20 mouse cellular contexts compared by ENCODE assay signal in genomic region chr2:80430357-80431053, GRCm38 (mm10). TPM values are rescaled to one million over a fixed set of nuclear protein-coding genes. Genes with fewer than 3 reads are reported as not detected.
DNase-seq lines count a peak whose midpoint lies in the region; ATAC-seq and TF ChIP-seq lines count a peak whose summit lies in the region.
"Had no signal": no experiment of that assay in that cellular context is flagged by ENCODE, and none has a peak within 500 bp of the region (broad histone marks: within the 10 kb centered on the region; RNA-seq: fewer than 3 reads in every experiment).

No protein-coding gene starts in this region.

- no peaks in the 10 kb centered on the region for H3K9me3 ChIP-seq in intestine, embryonic 16.5 days (ENCODE audit: control insufficient read depth, low read length)
- no peaks in the 10 kb centered on the region for H3K9me3 ChIP-seq in intestine, embryonic 15.5 days
- no peaks in the 10 kb centered on the region for H3K9me3 ChIP-seq in megakaryocyte, embryonic 14.5 days
- H3K9me3 ChIP-seq in intestine, postnatal 0 days (ENCODE audit: control insufficient read depth): no peaks in the 10 kb centered on the region
- H3K9me3 ChIP-seq: embryonic facial prominence, embryonic 13.5 days; forebrain, embryonic 12.5 days; heart, embryonic 12.5 days; hindbrain, embryonic 15.5 days had no signal

- H3K4me3 ChIP-seq in intestine, embryonic 16.5 days (ENCODE audit: low read length): no peak overlapping the region
- no peak overlapping the region for H3K4me3 ChIP-seq in intestine, embryonic 15.5 days (replicated peaks)
- peak overlapping the region; percentile 54 for H3K4me3 ChIP-seq in megakaryocyte, embryonic 14.5 days (replicated peaks)
- H3K4me3 ChIP-seq in intestine, postnatal 0 days (ENCODE audit: low read depth, low read length): no peak overlapping the region
- H3K4me3 ChIP-seq: embryonic facial prominence, embryonic 13.5 days; forebrain, embryonic 12.5 days; heart, embryonic 12.5 days; hindbrain, embryonic 15.5 days had no signal

- H3K9ac ChIP-seq in intestine, embryonic 16.5 days (ENCODE audit: low read depth, low read length): no peak overlapping the region
- no peak overlapping the region for H3K9ac ChIP-seq in intestine, embryonic 15.5 days
- no peak overlapping the region for H3K9ac ChIP-seq in intestine, postnatal 0 days (ENCODE audit: low read depth, low read length)
- H3K9ac ChIP-seq: embryonic facial prominence, embryonic 13.5 days; forebrain, embryonic 12.5 days; heart, embryonic 12.5 days; hindbrain, embryonic 15.5 days had no signal

- no peaks in the 10 kb centered on the region for H3K4me1 ChIP-seq in intestine, embryonic 16.5 days (ENCODE audit: control insufficient read depth, insufficient read depth, low read length)
- H3K4me1 ChIP-seq in intestine, embryonic 15.5 days (replicated peaks): no peaks in the 10 kb centered on the region
- H3K4me1 ChIP-seq in megakaryocyte, embryonic 14.5 days: peaks cover 28% of the 10 kb centered on the region
- no peaks in the 10 kb centered on the region for H3K4me1 ChIP-seq in intestine, postnatal 0 days (replicated peaks; ENCODE audit: control insufficient read depth, insufficient read depth, low read length)
- H3K4me1 ChIP-seq: embryonic facial prominence, embryonic 13.5 days; forebrain, embryonic 12.5 days; heart, embryonic 12.5 days; hindbrain, embryonic 15.5 days had no signal

- H3K27me3 ChIP-seq in intestine, embryonic 16.5 days (replicated peaks; ENCODE audit: control insufficient read depth, insufficient read depth, low read length): no peaks in the 10 kb centered on the region
- H3K27me3 ChIP-seq in intestine, embryonic 15.5 days (replicated peaks): no peaks in the 10 kb centered on the region
- H3K27me3 ChIP-seq in megakaryocyte, embryonic 14.5 days (replicated peaks): no peaks in the 10 kb centered on the region
- no peaks in the 10 kb centered on the region for H3K27me3 ChIP-seq in intestine, postnatal 0 days (replicated peaks; ENCODE audit: control insufficient read depth, insufficient read depth, low read length)
- H3K27me3 ChIP-seq: embryonic facial prominence, embryonic 13.5 days; heart, embryonic 12.5 days; hindbrain, embryonic 15.5 days had no signal

- H3K36me3 ChIP-seq in intestine, embryonic 16.5 days (ENCODE audit: control insufficient read depth, insufficient read depth, low read length): no peaks in the 10 kb centered on the region
- no peaks in the 10 kb centered on the region for H3K36me3 ChIP-seq in intestine, embryonic 15.5 days
- H3K36me3 ChIP-seq in megakaryocyte, embryonic 14.5 days (replicated peaks; ENCODE audit: low read length): no peaks in the 10 kb centered on the region
- H3K36me3 ChIP-seq in intestine, postnatal 0 days (ENCODE audit: control insufficient read depth, insufficient read depth): no peaks in the 10 kb centered on the region
- H3K36me3 ChIP-seq: embryonic facial prominence, embryonic 13.5 days; forebrain, embryonic 12.5 days; heart, embryonic 12.5 days; hindbrain, embryonic 15.5 days had no signal

- no peak for TF ChIP-seq CTCF in intestine, postnatal 0 days (IDR thresholded peaks at IDR 0.05; ENCODE audit: low read depth)

- intact Hi-C loops in left cerebral cortex, postnatal 36 days (cut with DNase I): no loop called here

- whole genome bisulfite sequencing in intestine, embryonic 16.5 days: 33% methylated on average over 1 of the region's 1 CpGs
- 38% methylated on average over 1 of the region's 1 CpGs for WGBS in intestine, embryonic 15.5 days
- WGBS in intestine, postnatal 0 days: 19% methylated on average over 1 of the region's 1 CpGs

- no peak overlapping the region for H3K27ac ChIP-seq in intestine, embryonic 16.5 days (ENCODE audit: low read length)
- no peak overlapping the region for H3K27ac ChIP-seq in intestine, embryonic 15.5 days
- no peak overlapping the region; the same call in 1 of the 2 replicates for H3K27ac ChIP-seq in intestine, postnatal 0 days (ENCODE audit: low read depth, low read length)
- H3K27ac ChIP-seq: embryonic facial prominence, embryonic 13.5 days; forebrain, embryonic 12.5 days; hindbrain, embryonic 15.5 days had no signal

- ATAC-seq in intestine, embryonic 16.5 days: peak; percentile 38; the same call in 1 of the 2 replicates
- no peak for ATAC-seq in intestine, embryonic 15.5 days
- ATAC-seq in megakaryocyte, adult 5-6 weeks (ENCODE audit: poor library complexity, severe bottlenecking): no peak
- ATAC-seq in intestine, postnatal 0 days: 0 out of 2 replicates have a peak, but pooled peaks have one; percentile 45
- ATAC-seq: CD4-positive, CD25-positive, alpha-beta regulatory T cell, adult 4 months; forebrain, embryonic 16.5 days had no signal

- H3K4me2 ChIP-seq in intestine, embryonic 16.5 days (ENCODE audit: low read depth, low read length): no peak overlapping the region
- H3K4me2 ChIP-seq in intestine, embryonic 15.5 days (replicated peaks): no peak overlapping the region
- no peak overlapping the region for H3K4me2 ChIP-seq in intestine, postnatal 0 days (replicated peaks; ENCODE audit: low read depth)
- H3K4me2 ChIP-seq: embryonic facial prominence, embryonic 13.5 days; forebrain, embryonic 12.5 days; heart, embryonic 12.5 days; hindbrain, embryonic 15.5 days had no signal

- no peak for DNase-seq in left cerebral cortex, postnatal 36 days (ENCODE audit: low spot score in 2 of 2)
- DNase-seq: adrenal gland, postnatal 10 days; B cell, adult 2 months; cerebellum, adult 11 months; cerebellum, adult 9-10 months; cerebellum, postnatal 25 days; gastrocnemius, postnatal 36 days; heart, adult 18-20 months had no signal

RNA-seq across cellular contexts. Expression of gene Frzb, which starts 16.9 kb away (rescaled TPM):
- 1.9 and 2.4 TPM in 2 replicates for polyA plus RNA-seq in intestine, embryonic 16.5 days (2015; fragmentation: Nextera tagmentation; extraction: Ambion mirVana)
- polyA plus RNA-seq in intestine, embryonic 15.5 days (2015; fragmentation: Nextera tagmentation; extraction: Ambion mirVana): 2.1 and 2.5 TPM in 2 replicates
- polyA plus RNA-seq in megakaryocyte, embryonic 14.5 days (2012; ENCODE audit: insufficient read depth, low replicate concordance): 0.76 TPM in 1 of 2 replicates, not detected in the other
- total RNA-seq in megakaryocyte, adult 5-6 weeks (2015): not detected in 2 replicates
- total RNA-seq in megakaryocyte, adult 5-6 weeks (2017): not detected in 2 replicates
- polyA plus RNA-seq in intestine, postnatal 0 days (2015; fragmentation: Nextera tagmentation; extraction: Ambion mirVana): 1.1 and 1.2 TPM in 2 replicates
- total RNA-seq in left cerebral cortex, postnatal 36 days (2021): 10 to 100 TPM; 27.7 to 33.5 TPM
- total RNA-seq: MEL had no signal
- polyA plus RNA-seq: CD4-positive, CD25-positive, alpha-beta regulatory T cell, adult 4 months had no signal

Comparison
In these comparisons a context has a peak if more than half of its experiments do, and no peak if none do; other contexts are left out.
1. ATAC-seq: peak in intestine, embryonic 16.5 days (single experiment) and intestine, postnatal 0 days (single experiment); none in intestine, embryonic 15.5 days (single experiment) and megakaryocyte, adult 5-6 weeks (single experiment).